Mouse (Mus musculus): ENCODE data around the gene Vkorc1l1. TPM values are rescaled to one million over a fixed set of nuclear protein-coding genes. Genes with fewer than 3 reads are reported as not detected.

Vkorc1l1 gene
- polyA plus RNA-seq, 1 experiment from 2014 or later, result 14.5 TPM

- Histone ChIP-seq H3K4me3 (ENCODE audit: control insufficient read depth in 1 of 2, insufficient read depth in 1 of 2, low read depth in 1 of 2, low read length in 2 of 2) (no peak overlapping the region), H3K4me2 (ENCODE audit: low read length) (no peak overlapping the region), H3K4me1 (ENCODE audit: control insufficient read depth in 2 of 2, insufficient read depth in 2 of 2, low read length in 2 of 2) (no peaks in the 10 kb centered on the region), H3K36me3 (ENCODE audit: control insufficient read depth, insufficient read depth, low read length) (peaks cover 11% of the 10 kb centered on the region), H3K9ac (ENCODE audit: low read length) (no peak overlapping the region), H3K27me3 (ENCODE audit: control insufficient read depth, insufficient read depth, low read length) (no peaks in the 10 kb centered on the region), H3K27ac (replicated peaks in 1 of 2; ENCODE audit: control insufficient read depth in 1 of 2, insufficient read depth in 1 of 2, low read depth in 2 of 2, low read length in 2 of 2) (no peak overlapping the region), H3K9me3 (ENCODE audit: control insufficient read depth, low read length) (no peaks in the 10 kb centered on the region)
- 85% methylated on average over 4 of the region's 4 CpGs for WGBS
- no peak for ATAC-seq (ENCODE audit: insufficient number of reproducible peaks, insufficient read depth, low FRiP score, low read depth)
These were observed 29.7 kb downstream of the Vkorc1l1 start for GRCm38 (mm10) chr5:129971491-129971890.

GRCm38 (mm10) chr5:129974354-129974753 is 32.6 kb downstream of the Vkorc1l1 start:
- Histone ChIP-seq H3K9me3 (ENCODE audit: control insufficient read depth, low read length) (no peaks in the 10 kb centered on the region), H3K4me1 (ENCODE audit: control insufficient read depth in 2 of 2, insufficient read depth in 2 of 2, low read length in 2 of 2) (no peaks in the 10 kb centered on the region; a peak in 1 of 4 replicates), H3K27ac (replicated peaks in 1 of 2; ENCODE audit: control insufficient read depth in 1 of 2, insufficient read depth in 1 of 2, low read depth in 2 of 2, low read length in 2 of 2) (no peak overlapping the region), H3K4me3 (ENCODE audit: control insufficient read depth in 1 of 2, insufficient read depth in 1 of 2, low read depth in 1 of 2, low read length in 2 of 2) (no peak overlapping the region), H3K27me3 (ENCODE audit: control insufficient read depth, insufficient read depth, low read length) (no peaks in the 10 kb centered on the region), H3K4me2 (ENCODE audit: low read length) (no peak overlapping the region), H3K36me3 (ENCODE audit: control insufficient read depth, insufficient read depth, low read length) (peaks cover 11% of the 10 kb centered on the region), H3K9ac (ENCODE audit: low read length) (no peak overlapping the region)
- WGBS, result 86% methylated on average over 4 of the region's 4 CpGs
- ATAC-seq (ENCODE audit: insufficient number of reproducible peaks, insufficient read depth, low FRiP score, low read depth), result no peak

- H3K9ac ChIP-seq (ENCODE audit: low read length), result no peak overlapping the region
- no peak overlapping the region for H3K4me2 ChIP-seq (ENCODE audit: low read length)
- no peak for ATAC-seq (ENCODE audit: insufficient number of reproducible peaks, insufficient read depth, low FRiP score, low read depth)
- H3K27ac ChIP-seq (replicated peaks in 1 of 2; ENCODE audit: control insufficient read depth in 1 of 2, insufficient read depth in 1 of 2, low read depth in 2 of 2, low read length in 2 of 2), result no peak overlapping the region
- no peaks in the 10 kb centered on the region for H3K9me3 ChIP-seq (ENCODE audit: control insufficient read depth, low read length)
- H3K4me1 ChIP-seq (ENCODE audit: control insufficient read depth in 2 of 2, insufficient read depth in 2 of 2, low read length in 2 of 2), result no peaks in the 10 kb centered on the region; a peak in 1 of 4 replicates
- no peaks in the 10 kb centered on the region for H3K27me3 ChIP-seq (ENCODE audit: control insufficient read depth, insufficient read depth, low read length)
- 81% methylated on average over 4 of the region's 4 CpGs for WGBS
- H3K36me3 ChIP-seq (ENCODE audit: control insufficient read depth, insufficient read depth, low read length), result peaks cover 11% of the 10 kb centered on the region
- no peak overlapping the region for H3K4me3 ChIP-seq (ENCODE audit: control insufficient read depth in 1 of 2, insufficient read depth in 1 of 2, low read depth in 1 of 2, low read length in 2 of 2)
These were observed 33.1 kb downstream of the Vkorc1l1 start for GRCm38 (mm10) chr5:129974866-129975311.

- ATAC-seq (ENCODE audit: insufficient number of reproducible peaks, insufficient read depth, low FRiP score, low read depth), result no peak
- Histone ChIP-seq H3K36me3 (ENCODE audit: control insufficient read depth, insufficient read depth, low read length) (peaks cover 11% of the 10 kb centered on the region; the same call in 1 of the 2 replicates), H3K4me3 (ENCODE audit: control insufficient read depth in 1 of 2, insufficient read depth in 1 of 2, low read depth in 1 of 2, low read length in 2 of 2) (no peak overlapping the region), H3K9me3 (ENCODE audit: control insufficient read depth, low read length) (no peaks in the 10 kb centered on the region), H3K4me1 (ENCODE audit: control insufficient read depth in 2 of 2, insufficient read depth in 2 of 2, low read length in 2 of 2) (no peaks in the 10 kb centered on the region; a peak in 1 of 4 replicates), H3K9ac (ENCODE audit: low read length) (no peak overlapping the region), H3K4me2 (ENCODE audit: low read length) (no peak overlapping the region), H3K27me3 (ENCODE audit: control insufficient read depth, insufficient read depth, low read length) (no peaks in the 10 kb centered on the region), H3K27ac (replicated peaks in 1 of 2; ENCODE audit: control insufficient read depth in 1 of 2, insufficient read depth in 1 of 2, low read depth in 2 of 2, low read length in 2 of 2) (no peak overlapping the region)
- WGBS, result 83% methylated on average over 4 of the region's 4 CpGs
These were observed 36.0 kb downstream of the Vkorc1l1 start for GRCm38 (mm10) chr5:129977768-129978167.

- Histone ChIP-seq H3K36me3 (ENCODE audit: control insufficient read depth, insufficient read depth, low read length) (peaks cover 20% of the 10 kb centered on the region), H3K27me3 (ENCODE audit: control insufficient read depth, insufficient read depth, low read length) (no peaks in the 10 kb centered on the region), H3K4me2 (ENCODE audit: low read length) (no peak overlapping the region), H3K9me3 (ENCODE audit: control insufficient read depth, low read length) (no peaks in the 10 kb centered on the region), H3K9ac (ENCODE audit: low read length) (no peak overlapping the region), H3K4me3 (ENCODE audit: control insufficient read depth in 1 of 2, insufficient read depth in 1 of 2, low read depth in 1 of 2, low read length in 2 of 2) (no peak overlapping the region), H3K27ac (replicated peaks in 1 of 2; ENCODE audit: control insufficient read depth in 1 of 2, insufficient read depth in 1 of 2, low read depth in 2 of 2, low read length in 2 of 2) (no peak overlapping the region), H3K4me1 (ENCODE audit: control insufficient read depth in 2 of 2, insufficient read depth in 2 of 2, low read length in 2 of 2) (no peaks in the 10 kb centered on the region; a peak in 1 of 4 replicates)
- WGBS, result 34% methylated on average over 5 of the region's 5 CpGs
- no peak for ATAC-seq (ENCODE audit: insufficient number of reproducible peaks, insufficient read depth, low FRiP score, low read depth)
These were observed 36.8 kb downstream of the Vkorc1l1 start for GRCm38 (mm10) chr5:129978608-129979007.

GRCm38 (mm10) chr5:129980216-129980615 is 38.4 kb downstream of the Vkorc1l1 start:
- peaks cover 24% of the 10 kb centered on the region for H3K36me3 ChIP-seq (ENCODE audit: control insufficient read depth, insufficient read depth, low read length)
- no peak overlapping the region for H3K4me3 ChIP-seq (ENCODE audit: control insufficient read depth in 1 of 2, insufficient read depth in 1 of 2, low read depth in 1 of 2, low read length in 2 of 2)
- no peaks in the 10 kb centered on the region for H3K9me3 ChIP-seq (ENCODE audit: control insufficient read depth, low read length)
- WGBS, result 38% methylated on average over 3 of the region's 3 CpGs
- ATAC-seq (ENCODE audit: insufficient number of reproducible peaks, insufficient read depth, low FRiP score, low read depth), result no peak
- no peaks in the 10 kb centered on the region; a peak in 1 of 4 replicates for H3K4me1 ChIP-seq (ENCODE audit: control insufficient read depth in 2 of 2, insufficient read depth in 2 of 2, low read length in 2 of 2)
- no peak overlapping the region for H3K9ac ChIP-seq (ENCODE audit: low read length)
- no peaks in the 10 kb centered on the region for H3K27me3 ChIP-seq (ENCODE audit: control insufficient read depth, insufficient read depth, low read length)
- H3K4me2 ChIP-seq (ENCODE audit: low read length), result no peak overlapping the region
- H3K27ac ChIP-seq (replicated peaks in 1 of 2; ENCODE audit: control insufficient read depth in 1 of 2, insufficient read depth in 1 of 2, low read depth in 2 of 2, low read length in 2 of 2), result no peak overlapping the region

GRCm38 (mm10) chr5:129989376-129989775 is 47.6 kb downstream of the Vkorc1l1 start:
- Histone ChIP-seq H3K36me3 (ENCODE audit: control insufficient read depth, insufficient read depth, low read length) (peaks cover 32% of the 10 kb centered on the region), H3K9ac (ENCODE audit: low read length) (no peak overlapping the region), H3K9me3 (ENCODE audit: control insufficient read depth, low read length) (no peaks in the 10 kb centered on the region), H3K27me3 (ENCODE audit: control insufficient read depth, insufficient read depth, low read length) (no peaks in the 10 kb centered on the region), H3K4me2 (ENCODE audit: low read length) (no peak overlapping the region), H3K27ac (replicated peaks in 1 of 2; ENCODE audit: control insufficient read depth in 1 of 2, insufficient read depth in 1 of 2, low read depth in 2 of 2, low read length in 2 of 2) (no peak overlapping the region), H3K4me3 (ENCODE audit: control insufficient read depth in 1 of 2, insufficient read depth in 1 of 2, low read depth in 1 of 2, low read length in 2 of 2) (no peak overlapping the region), H3K4me1 (ENCODE audit: control insufficient read depth in 2 of 2, insufficient read depth in 2 of 2, low read length in 2 of 2) (no peaks in the 10 kb centered on the region)
- no peak for ATAC-seq (ENCODE audit: insufficient number of reproducible peaks, insufficient read depth, low FRiP score, low read depth)
- WGBS, result 78% methylated on average over 13 of the region's 13 CpGs

- H3K36me3 ChIP-seq (ENCODE audit: control insufficient read depth, insufficient read depth, low read length), result peaks cover 43% of the 10 kb centered on the region
- no peak overlapping the region for H3K9ac ChIP-seq (ENCODE audit: low read length)
- no peaks in the 10 kb centered on the region for H3K9me3 ChIP-seq (ENCODE audit: control insufficient read depth, low read length)
- no peak for ATAC-seq (ENCODE audit: insufficient number of reproducible peaks, insufficient read depth, low FRiP score, low read depth)
- H3K4me3 ChIP-seq (ENCODE audit: control insufficient read depth in 1 of 2, insufficient read depth in 1 of 2, low read depth in 1 of 2, low read length in 2 of 2), result no peak overlapping the region
- no peaks in the 10 kb centered on the region for H3K27me3 ChIP-seq (ENCODE audit: control insufficient read depth, insufficient read depth, low read length)
- no peak overlapping the region for H3K4me2 ChIP-seq (ENCODE audit: low read length)
- H3K27ac ChIP-seq (replicated peaks in 1 of 2; ENCODE audit: control insufficient read depth in 1 of 2, insufficient read depth in 1 of 2, low read depth in 2 of 2, low read length in 2 of 2), result no peak overlapping the region
- 93% methylated on average over 5 of the region's 5 CpGs for WGBS
- H3K4me1 ChIP-seq (ENCODE audit: control insufficient read depth in 2 of 2, insufficient read depth in 2 of 2, low read length in 2 of 2), result no peaks in the 10 kb centered on the region
These were observed 50.1 kb downstream of the Vkorc1l1 start for GRCm38 (mm10) chr5:129991898-129992297.

All from heart, embryonic 14.5 days (tissue).